Mouse (Mus musculus) MEL (cell line): Measurements from ENCODE around the gene Oasl1. TPM values are rescaled to one million over a fixed set of nuclear protein-coding genes. Genes with fewer than 3 reads are reported as not detected.

Source experiments
- DNase-seq: peaks from one replicate; pipeline ENCODE4 v3.0.0; 2011; ENCODE audit warnings: low read depth, low spot score
- H3K27ac ChIP-seq: 2 replicates; pipeline ENCODE4 v1.5.1; 2012; ENCODE audit warnings: low read depth, mild to moderate bottlenecking, control low read depth, low read length, moderate library complexity; ENCODE audit not compliant: control insufficient read depth
- H3K27me3 ChIP-seq, 2 experiments: fragments of 150-350 bp in 1 of 2; sonication (generic) in 1 of 2; 2 replicates each; pipeline ENCODE4 v1.6.1; 2012; ENCODE audit warnings: low read length in 2 of 2, mild to moderate bottlenecking in 2 of 2, improper control_type of control experiment in 1 of 2, moderate library complexity in 1 of 2; ENCODE audit not compliant: insufficient read depth in 2 of 2, control insufficient read depth in 1 of 2
- H3K36me3 ChIP-seq, 2 experiments: 2 replicates each; pipeline ENCODE4 v1.6.1; 2012 to 2014; ENCODE audit warnings: low read length in 2 of 2, improper control_type of control experiment in 1 of 2, inconsistent platforms in 1 of 2, mild to moderate bottlenecking in 1 of 2; ENCODE audit not compliant: insufficient read depth in 2 of 2, control insufficient read depth in 1 of 2
- H3K4me1 ChIP-seq, 2 experiments: fragments of 150-350 bp in 1 of 2; sonication (generic) in 1 of 2; 2 replicates each; pipeline ENCODE4 v1.6.1; 2012; ENCODE audit warnings: low read length in 2 of 2, improper control_type of control experiment in 1 of 2, mild to moderate bottlenecking in 1 of 2; ENCODE audit not compliant: insufficient read depth in 2 of 2, control insufficient read depth in 1 of 2
- H3K4me3 ChIP-seq, 2 experiments: fragments of 150-350 bp in 1 of 2; sonication (generic) in 1 of 2; 2 replicates each; pipeline ENCODE4 v1.5.1; 2012; ENCODE audit warnings: low read depth in 2 of 2, low read length in 2 of 2, mild to moderate bottlenecking in 2 of 2, moderate library complexity in 2 of 2, control low read depth in 1 of 2, improper control_type of control experiment in 1 of 2; ENCODE audit not compliant: control insufficient read depth in 1 of 2, insufficient read depth in 1 of 2
- H3K79me2 ChIP-seq: 2 replicates; pipeline ENCODE4 v1.6.1; 2012; ENCODE audit warnings: mild to moderate bottlenecking, low read length, moderate library complexity; ENCODE audit not compliant: control insufficient read depth, poor library complexity, insufficient read depth
- H3K9ac ChIP-seq: 2 replicates; pipeline ENCODE4 v1.6.1; 2012; ENCODE audit warnings: low read depth, mild to moderate bottlenecking, control low read depth, low read length, moderate library complexity; ENCODE audit not compliant: control insufficient read depth, poor library complexity, severe bottlenecking
- H3K9me3 ChIP-seq: fragments of 150-350 bp; sonication (generic); replicated peaks from 2 replicates; pipeline ENCODE4 v1.6.1; 2012; ENCODE audit warnings: mild to moderate bottlenecking, low read length, improper control_type of control experiment, moderate library complexity; ENCODE audit not compliant: insufficient read depth
- EP300 ChIP-seq, 2 experiments: IDR thresholded peaks; 2 replicates each; pipeline ENCODE4 v1.6.1; 2011; ENCODE audit warnings: improper control_type of control experiment in 2 of 2, low read length in 2 of 2, low read depth in 1 of 2, mild to moderate bottlenecking in 1 of 2
- ETS1 ChIP-seq: IDR thresholded peaks from 2 replicates; pipeline ENCODE4 v1.6.1; 2012; ENCODE audit warnings: low read depth, mild to moderate bottlenecking, inconsistent platforms, low read length, improper control_type of control experiment, moderate library complexity
- GATA1 ChIP-seq: IDR thresholded peaks from 2 replicates; pipeline ENCODE4 v1.6.1; 2011; ENCODE audit warnings: low read depth, low read length, improper control_type of control experiment
- MAFK ChIP-seq: IDR thresholded peaks from 2 replicates; pipeline ENCODE4 v1.6.1; 2011; ENCODE audit warnings: low read depth, mild to moderate bottlenecking, low read length, improper control_type of control experiment, borderline replicate concordance
- MAZ ChIP-seq: IDR thresholded peaks from 2 replicates; pipeline ENCODE4 v1.6.1; 2012; ENCODE audit warnings: low read depth, mild to moderate bottlenecking, inconsistent platforms, low read length, improper control_type of control experiment
- MEF2A ChIP-seq: IDR thresholded peaks from 2 replicates; pipeline ENCODE4 v1.6.1; 2014; ENCODE audit warnings: low read depth, mild to moderate bottlenecking, inconsistent platforms, low read length, improper control_type of control experiment; ENCODE audit not compliant: poor library complexity, insufficient replicate concordance, severe bottlenecking; ENCODE audit errors: extremely low read depth
- MXI1 ChIP-seq: IDR thresholded peaks from 2 replicates; pipeline ENCODE4 v1.6.1; 2011; ENCODE audit warnings: mild to moderate bottlenecking, low read depth, low read length, improper control_type of control experiment
- MYB ChIP-seq: IDR thresholded peaks from 2 replicates; pipeline ENCODE4 v1.6.1; 2011; ENCODE audit warnings: mild to moderate bottlenecking, low read depth, low read length, improper control_type of control experiment
- MYC ChIP-seq: IDR thresholded peaks from 2 replicates; pipeline ENCODE4 v1.6.1; 2011; ENCODE audit warnings: low read depth, mild to moderate bottlenecking, low read length, improper control_type of control experiment, moderate library complexity
- NELFE ChIP-seq: IDR thresholded peaks from 2 replicates; pipeline ENCODE4 v1.6.1; 2011; ENCODE audit warnings: low read depth, low read length, improper control_type of control experiment
- NRF1 ChIP-seq: IDR thresholded peaks from 2 replicates; pipeline ENCODE4 v1.6.1; 2014; ENCODE audit warnings: low read depth, mild to moderate bottlenecking, inconsistent platforms, low read length, improper control_type of control experiment, moderate library complexity; ENCODE audit not compliant: poor library complexity, insufficient read depth, severe bottlenecking
- RAD21 ChIP-seq: IDR thresholded peaks from 2 replicates; pipeline ENCODE4 v1.6.1; 2011; ENCODE audit warnings: mild to moderate bottlenecking, low read depth, low read length, improper control_type of control experiment
- RCOR1 ChIP-seq: IDR thresholded peaks from 2 replicates; pipeline ENCODE4 v1.6.1; 2012; ENCODE audit warnings: low read depth, mild to moderate bottlenecking, inconsistent platforms, low read length, improper control_type of control experiment
- SMC3 ChIP-seq: IDR thresholded peaks from 2 replicates; pipeline ENCODE4 v1.6.1; 2011; ENCODE audit warnings: low read depth, low read length, improper control_type of control experiment
- TBP ChIP-seq: IDR thresholded peaks from 2 replicates; pipeline ENCODE4 v1.8.0; 2011; ENCODE audit warnings: low read depth, low read length, improper control_type of control experiment
- TCF12 ChIP-seq: IDR thresholded peaks from 2 replicates; pipeline ENCODE4 v1.6.1; 2014; ENCODE audit warnings: low read depth, mild to moderate bottlenecking, inconsistent platforms, low read length, improper control_type of control experiment, moderate library complexity
- USF1 ChIP-seq: IDR thresholded peaks from 2 replicates; pipeline ENCODE4 v1.6.1; 2014; ENCODE audit warnings: low read depth, mild to moderate bottlenecking, inconsistent platforms, low read length, improper control_type of control experiment, moderate library complexity
- ZC3H11A ChIP-seq: IDR thresholded peaks from 2 replicates; pipeline ENCODE4 v1.6.1; 2012; ENCODE audit warnings: low read depth, mild to moderate bottlenecking, inconsistent platforms, low read length, improper control_type of control experiment
- ZKSCAN1 ChIP-seq: IDR thresholded peaks from 2 replicates; pipeline ENCODE4 v1.6.1; 2012; ENCODE audit warnings: low read depth, mild to moderate bottlenecking, inconsistent platforms, low read length, improper control_type of control experiment, moderate library complexity
- ZNF384 ChIP-seq: IDR thresholded peaks from 2 replicates; pipeline ENCODE4 v1.6.1; 2012; ENCODE audit warnings: low read depth, mild to moderate bottlenecking, inconsistent platforms, low read length, improper control_type of control experiment
- polyA plus RNA-seq, 2 experiments: library from polyadenylated mRNA; stranded (reverse) in 1 of 2; unstranded in 1 of 2; fragments of >175 nt in 1 of 2; fragments of >200 nt in 1 of 2; gene quantifications; 2 replicates each; pipeline versions ENCODE4 v1.2.1 to v1.2.4; 2012; ENCODE audit warnings: low replicate concordance in 2 of 2, low read depth in 1 of 2; ENCODE audit not compliant: insufficient read length in 2 of 2, insufficient read depth in 1 of 2, missing spikeins in 1 of 2
- total RNA-seq: library from RNA; depleted of rRNA; stranded (reverse); fragments of 300-350 nt; gene quantifications from 2 replicates; pipeline ENCODE4 v1.2.3, GENCODE M21; 2012

Oasl1 gene
- total and polyA plus RNA-seq, 3 experiments, result 8.2 to 33.3 TPM; not detected in 1

DNA sequence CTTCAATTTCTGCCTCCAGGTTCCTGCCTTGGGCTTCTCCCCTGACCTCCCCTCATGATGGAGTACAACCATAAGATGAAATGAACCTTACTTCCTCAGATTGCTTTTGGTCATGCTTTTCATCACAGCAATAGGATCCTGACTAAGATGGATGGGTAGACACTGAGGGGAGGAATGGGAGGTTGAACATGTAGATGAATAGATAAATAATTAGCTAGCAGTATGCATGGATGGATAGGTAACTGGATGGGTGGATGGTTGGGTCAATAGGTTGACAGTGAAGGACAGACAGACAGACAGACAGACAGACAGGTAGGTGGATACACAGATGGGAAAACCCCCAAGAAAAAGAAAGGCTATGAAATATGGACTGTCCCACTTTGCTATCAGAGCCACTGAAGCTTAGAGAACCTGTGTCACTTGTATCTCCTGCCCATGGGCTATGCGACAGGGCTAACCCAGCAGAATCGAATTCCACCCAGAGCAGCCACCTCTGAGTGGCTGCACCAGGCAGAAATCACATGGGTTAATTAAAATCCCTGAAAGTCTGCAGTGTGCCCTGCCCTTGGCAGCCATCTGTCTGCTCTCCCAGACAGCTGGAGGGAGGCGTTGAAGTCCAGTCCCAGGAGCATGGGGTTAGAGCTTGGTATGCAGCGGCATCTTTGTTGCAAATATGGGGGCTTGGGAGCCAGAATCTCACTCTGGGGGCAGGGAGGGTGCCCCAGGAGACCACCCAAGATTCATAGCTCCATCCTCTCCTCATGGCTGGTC is 38.7 kb downstream of the Oasl1 start:
- no peak overlapping the region for H3K9ac ChIP-seq
- TF ChIP-seq NELFE (no peak), MYB (no peak), TCF12 (no peak), RCOR1 (no peak), MAFK (no peak), ZKSCAN1 (no peak)
- H3K4me3 ChIP-seq, result no peak overlapping the region
- no peak for DNase-seq
- H3K9me3 ChIP-seq, result no peaks in the 10 kb centered on the region
- peaks cover 0 to 7% of the 10 kb centered on the region in 2 experiments; a peak in 2 of 4 replicates for H3K36me3 ChIP-seq
- no peaks in the 10 kb centered on the region for H3K79me2 ChIP-seq
- H3K27me3 ChIP-seq, result no peaks in the 10 kb centered on the region
- peaks cover 0 to 11% of the 10 kb centered on the region in 2 experiments; a peak in 3 of 4 replicates for H3K4me1 ChIP-seq
- H3K27ac ChIP-seq, result no peak overlapping the region

GRCm38 (mm10) chr5:114964315-114964966 is 41.4 kb downstream of the Oasl1 start:
- H3K27ac ChIP-seq, result peak overlapping the region; percentile 70
- H3K79me2 ChIP-seq, result no peaks in the 10 kb centered on the region
- peak overlapping the region; percentile 62 to 93 for H3K4me3 ChIP-seq
- peaks cover 0 to 7% of the 10 kb centered on the region in 2 experiments; a peak in 2 of 4 replicates for H3K36me3 ChIP-seq
- no peaks in the 10 kb centered on the region; a peak in 1 of 4 replicates for H3K27me3 ChIP-seq
- H3K9ac ChIP-seq, result peak overlapping the region; percentile 49
- DNase-seq, result peak; percentile 72
- TF ChIP-seq SMC3 (0 out of 2 replicates have a peak, but pooled peaks have one; percentile 1), TBP (0 out of 2 replicates have a peak, but pooled peaks have one; percentile 10), MYC (no peak), GATA1 (peak; percentile 71), NELFE (no peak), MAFK (no peak), ETS1 (peak; percentile 40), EP300 (IDR thresholded peaks at IDR 0.05; ENCODE audit: low read depth in 1 of 2, low read length in 2 of 2) (no peak; a peak in 1 of 4 replicates), MEF2A (no peak), MAZ (peak; percentile 55; the same call in 1 of the 2 replicates), ZKSCAN1 (no peak), MXI1 (no peak), USF1 (no peak), RAD21 (no peak), ZC3H11A (no peak), ZNF384 (no peak), NRF1 (no peak)
- peaks cover 0 to 11% of the 10 kb centered on the region in 2 experiments; a peak in 3 of 4 replicates for H3K4me1 ChIP-seq
- H3K9me3 ChIP-seq, result no peaks in the 10 kb centered on the region
